Mouse (Mus musculus): ENCODE measurements at regions not wholly inside any gene's neighbourhood (a gene's known extent, or its start where the extent isn't known, plus 50 kb on each side); places are given as distances from the start of the nearest gene placed in this dataset.

GRCm38 (mm10) chr8:116283990-116284389, 220.8 kb upstream of the Dynlrb2 start:
- TF ChIP-seq POLR2A (IDR thresholded peaks at IDR 0.05; ENCODE audit: borderline replicate concordance, extremely low read depth, low read depth, low read length) (no peak), CTCF (IDR thresholded peaks at IDR 0.05; ENCODE audit: insufficient read depth, low read length) (no peak)
